Mouse (Mus musculus): ENCODE results near the gene AL607142.1.
A peak's percentile ranks its signal among the peaks of the same experiment; 100 is the strongest.

Gene AL607142.1

GRCm38 (mm10) chr4:120064696-120065095, at the start of gene AL607142.1:
AL607142.1 (plus strand) TSS chr4:120064996.
- DNase-seq = no peak

- peak; percentile 72 for DNase-seq
Measured at GRCm38 (mm10) chr4:120018426-120018825, 46.4 kb upstream of the AL607142.1 start.

- DNase-seq = no peak
Measured at GRCm38 (mm10) chr4:120022392-120022791, 42.4 kb upstream of the AL607142.1 start.

DNA sequence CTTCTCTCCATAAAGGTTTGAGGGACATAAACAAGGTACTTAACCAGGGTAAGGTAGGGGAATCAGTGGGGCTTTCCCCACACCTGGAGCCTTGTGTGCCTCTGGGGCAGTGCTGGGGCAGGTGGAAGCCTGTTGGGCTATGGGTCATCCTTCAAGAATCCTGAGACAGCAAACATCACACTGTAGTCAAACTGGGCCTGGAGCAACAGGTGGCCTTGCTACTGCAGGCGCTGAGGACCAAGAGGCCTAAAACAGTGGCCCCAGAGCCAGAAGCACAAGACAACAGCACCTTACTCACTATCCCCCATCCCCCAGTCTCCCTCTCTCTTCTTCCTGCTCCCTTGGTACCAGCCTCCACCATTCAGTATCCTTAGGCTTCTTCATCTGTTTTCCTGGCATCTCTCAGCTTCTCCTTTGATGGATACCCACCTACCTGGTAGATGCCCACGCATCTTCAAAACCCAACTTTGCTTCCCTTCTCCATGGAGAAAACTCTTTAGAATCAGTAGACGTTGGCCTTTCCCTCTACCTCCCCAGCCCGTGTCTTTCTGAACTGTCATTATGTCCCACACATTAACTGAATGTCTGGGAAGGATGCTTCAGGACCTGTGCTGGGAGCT, 41.5 kb upstream of the AL607142.1 start:
- DNase-seq = no peak

GRCm38 (mm10) chr4:120024071-120024470, 40.7 kb upstream of the AL607142.1 start:
- DNase-seq = peak; percentile 64

DNA sequence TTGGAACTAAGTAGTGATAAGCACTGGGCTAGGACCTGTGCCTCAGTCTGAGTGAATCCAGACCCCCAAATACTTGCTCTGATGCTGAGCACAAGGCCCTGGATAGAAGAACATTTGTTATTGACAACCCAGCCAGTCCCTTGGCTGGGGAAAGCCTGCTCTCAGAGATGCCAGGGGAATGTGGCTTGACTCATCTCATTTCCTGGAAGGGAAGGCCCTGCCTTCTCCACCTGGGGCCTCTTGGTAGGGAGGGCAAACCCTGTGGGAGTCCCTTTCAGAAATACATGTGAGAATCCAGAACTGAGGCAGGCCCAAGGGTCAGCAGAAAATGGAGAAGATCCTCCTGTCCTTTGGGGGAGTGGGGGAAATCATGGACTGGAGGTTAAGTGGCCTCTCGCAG, 37.1 kb upstream of the AL607142.1 start:
- no peak for DNase-seq

DNA sequence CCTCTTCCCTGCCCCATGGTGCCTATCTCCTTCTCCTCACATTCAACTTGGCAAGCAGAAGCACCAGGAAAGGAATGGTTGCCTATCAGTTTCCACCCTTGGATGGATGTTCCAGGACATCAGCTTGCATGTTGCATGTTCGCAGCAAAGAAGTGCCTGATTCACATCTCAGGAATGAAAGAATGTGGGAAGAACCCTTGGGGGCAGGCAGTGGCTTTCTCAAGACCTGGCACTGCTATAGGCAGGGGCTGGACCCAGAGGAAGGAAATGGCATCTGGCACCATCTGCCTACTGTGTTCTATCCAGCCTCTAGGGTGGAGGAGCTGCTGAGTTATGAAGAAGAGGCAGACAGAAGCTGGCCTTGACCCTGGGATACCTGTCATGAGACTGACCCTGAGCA, 34.9 kb upstream of the AL607142.1 start:
- DNase-seq = no peak

GRCm38 (mm10) chr4:120032320-120032983, 32.3 kb upstream of the AL607142.1 start:
- DNase-seq = peak; percentile 53

- DNase-seq = peak; percentile 70
Measured at GRCm38 (mm10) chr4:120032984-120033355, 31.8 kb upstream of the AL607142.1 start.

DNA sequence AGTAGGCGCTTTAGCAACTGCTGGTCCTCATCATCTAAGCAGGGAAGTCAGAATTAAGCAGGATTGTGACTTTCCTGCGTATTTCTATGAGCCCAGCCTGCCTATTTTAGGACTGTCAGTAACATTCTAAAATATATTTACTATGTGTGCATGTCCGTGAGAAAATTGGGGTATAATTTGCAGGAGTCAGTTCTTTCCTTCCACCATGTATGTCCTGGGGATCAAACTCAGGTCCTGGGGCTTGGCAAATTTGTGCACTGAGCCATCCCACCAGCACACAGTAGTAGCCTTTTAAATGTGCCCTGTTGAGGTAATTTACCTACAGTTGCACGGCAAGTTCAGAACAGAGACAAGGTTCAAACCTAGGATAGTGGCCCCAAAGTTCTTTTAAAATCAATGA, 28.5 kb upstream of the AL607142.1 start:
- no peak for DNase-seq

GRCm38 (mm10) chr4:120037007-120037406, 27.8 kb upstream of the AL607142.1 start:
- DNase-seq = no peak

DNA sequence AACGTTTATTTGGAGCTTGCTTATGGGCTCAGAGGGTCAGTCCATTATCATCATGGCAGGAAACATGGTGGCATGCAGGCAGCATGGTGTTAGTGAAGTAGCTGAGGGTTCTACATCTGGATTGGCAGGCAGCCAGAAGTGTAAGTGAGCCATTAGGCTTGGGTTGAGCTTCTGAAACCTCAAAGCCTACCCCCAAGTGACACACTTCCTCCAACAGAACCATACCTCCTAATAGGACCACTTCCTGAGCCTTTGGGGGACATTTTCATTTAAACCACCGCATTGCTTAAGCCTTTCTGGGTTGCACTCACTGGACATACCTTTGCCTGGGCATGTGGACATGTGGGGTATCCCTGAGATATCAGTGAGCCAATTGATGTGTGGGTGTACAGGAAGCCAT, 23.3 kb upstream of the AL607142.1 start:
- DNase-seq = no peak

DNA sequence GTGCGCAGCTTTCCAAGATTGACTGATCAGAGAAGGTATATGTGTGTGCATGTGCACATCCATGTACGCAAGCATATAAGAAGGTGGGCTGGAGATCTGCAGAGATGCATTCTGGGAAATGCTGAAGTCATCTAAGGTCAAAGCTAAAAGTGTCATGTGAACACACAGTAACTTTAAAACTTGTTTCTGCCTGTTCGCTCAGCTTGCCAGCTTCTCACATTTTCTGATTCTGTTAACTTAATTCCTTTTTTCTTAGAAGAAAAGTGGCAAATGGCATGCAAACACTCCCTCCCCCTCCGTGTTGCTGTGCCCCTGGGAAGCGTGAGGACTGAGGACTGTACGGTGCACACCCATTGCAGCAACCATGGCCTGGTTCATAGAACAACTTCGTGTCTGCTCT, 22.3 kb upstream of the AL607142.1 start:
- no peak for DNase-seq

GRCm38 (mm10) chr4:120044612-120045011, 20.2 kb upstream of the AL607142.1 start:
- DNase-seq = no peak

DNA sequence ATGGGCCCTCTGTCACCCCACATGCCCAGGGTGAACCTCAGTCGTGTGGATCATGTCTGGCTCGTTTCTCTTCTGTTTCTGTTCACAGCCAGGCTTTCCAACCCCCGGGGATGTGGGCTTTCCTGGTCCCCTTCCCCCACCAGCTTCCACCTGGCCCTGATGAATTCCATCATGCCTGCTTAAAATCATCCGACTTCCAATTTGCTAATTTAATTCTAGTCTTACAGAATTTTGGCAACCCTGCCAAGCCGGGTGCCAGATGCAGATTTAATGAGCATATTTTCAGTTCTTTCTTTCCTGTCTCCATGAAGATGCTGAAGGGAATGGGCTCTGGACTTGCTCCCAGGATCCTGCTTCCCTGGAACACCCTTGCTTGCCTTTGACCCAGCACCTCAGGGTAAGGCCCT, 19.7 kb upstream of the AL607142.1 start:
- DNase-seq = peak; percentile 74

DNA sequence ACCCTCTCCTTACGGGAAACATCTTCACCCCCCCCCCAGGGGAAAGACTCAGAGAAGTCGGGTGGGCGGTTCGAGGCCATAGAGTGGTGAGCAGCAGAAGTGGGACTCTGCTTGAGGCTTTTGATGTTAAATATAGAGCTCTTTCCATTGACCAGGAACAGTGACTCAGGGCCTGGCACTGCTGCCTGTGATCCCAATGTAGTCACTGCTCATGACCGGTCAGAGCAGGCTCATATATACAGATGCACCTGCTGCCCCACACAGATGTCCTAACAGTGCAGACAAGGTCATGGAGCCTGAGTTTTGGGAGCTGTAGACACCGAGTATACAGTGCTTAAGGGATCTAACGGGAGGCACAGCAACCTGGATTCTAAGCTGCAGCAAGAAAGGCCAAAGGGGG, 18.9 kb upstream of the AL607142.1 start:
- DNase-seq = no peak

DNA sequence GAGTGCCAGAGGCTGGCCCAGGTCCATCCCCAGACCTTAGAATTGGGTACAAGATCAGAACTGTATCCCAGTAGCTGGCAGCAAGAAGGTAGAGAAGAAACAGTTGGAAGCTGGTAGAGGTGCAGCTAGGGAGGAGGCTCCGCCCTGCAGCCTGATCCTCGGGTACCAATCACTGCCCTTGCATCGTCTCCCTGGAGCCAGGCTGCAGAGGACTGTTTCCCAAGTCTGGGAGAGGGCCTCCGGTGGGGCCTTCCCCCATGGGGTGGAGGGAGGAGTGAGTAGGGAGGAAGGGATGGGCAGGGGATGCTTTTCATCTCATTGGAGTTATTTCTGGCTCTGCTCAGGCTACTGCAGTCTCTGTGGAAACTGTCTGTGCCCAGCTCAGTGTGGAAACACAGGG, 17.7 kb upstream of the AL607142.1 start:
- no peak for DNase-seq

- DNase-seq = no peak
Measured at GRCm38 (mm10) chr4:120048274-120048673, 16.5 kb upstream of the AL607142.1 start.

DNA sequence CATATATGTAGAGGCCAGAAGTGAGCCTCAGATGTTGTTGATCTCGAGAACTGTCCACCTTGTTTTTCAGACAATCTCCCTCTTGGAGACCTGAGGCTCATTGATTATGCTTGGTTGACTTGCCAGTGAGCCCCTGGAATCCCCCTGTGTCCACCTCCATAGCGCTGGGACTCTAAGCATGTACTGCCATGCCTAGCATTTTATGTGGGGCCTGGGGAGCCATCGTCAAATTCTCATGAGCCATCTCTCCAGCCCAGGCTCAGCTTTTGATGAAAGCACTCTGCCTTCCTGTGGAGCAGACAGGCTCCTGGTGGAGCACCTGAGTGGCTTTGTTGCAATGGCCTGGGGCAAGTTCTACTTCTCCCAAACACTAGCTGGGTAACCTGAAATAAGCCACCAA, 14.9 kb upstream of the AL607142.1 start:
- no peak for DNase-seq

GRCm38 (mm10) chr4:120052481-120052880, 12.3 kb upstream of the AL607142.1 start:
- no peak for DNase-seq

- DNase-seq = no peak
Measured at GRCm38 (mm10) chr4:120053026-120054005, 11.5 kb upstream of the AL607142.1 start.

DNA sequence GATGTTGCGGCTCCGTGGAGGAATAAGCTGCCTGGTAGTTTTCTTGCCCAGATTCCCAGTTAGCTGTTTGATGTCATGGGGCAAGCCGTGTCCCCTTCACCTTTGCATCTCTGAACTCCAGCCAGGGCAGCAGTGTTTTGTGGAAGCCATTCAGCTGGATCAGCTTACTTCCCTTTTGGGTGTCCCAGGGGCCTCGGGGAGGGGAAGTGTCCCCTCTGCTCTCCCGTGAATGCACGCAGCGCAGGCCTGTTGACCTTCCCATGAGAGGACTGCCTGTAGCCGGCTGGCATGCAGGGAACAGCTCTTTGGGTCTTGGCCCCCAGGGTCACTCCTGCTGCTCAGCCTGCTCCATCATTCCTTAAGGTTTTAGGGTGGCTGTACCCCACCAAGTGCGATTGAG, 10.7 kb upstream of the AL607142.1 start:
- no peak for DNase-seq

DNA sequence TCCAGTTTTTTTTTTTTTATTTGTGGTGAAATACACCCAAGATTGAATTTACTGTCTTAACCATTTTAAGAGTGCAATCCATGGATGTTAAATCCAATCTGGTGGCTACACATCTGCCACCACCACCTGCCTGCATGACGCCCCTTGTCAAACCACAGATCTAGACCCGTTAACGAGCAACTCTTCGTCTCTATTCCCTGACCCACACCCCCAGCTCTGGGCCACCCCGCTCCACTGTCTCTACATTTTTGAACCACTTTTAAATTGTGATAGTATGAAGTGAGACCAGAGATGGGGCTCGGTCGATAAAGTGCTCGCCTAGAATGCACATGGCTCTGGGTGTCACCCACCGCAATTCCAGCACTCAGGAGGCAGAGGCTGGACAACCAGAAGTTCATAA, 8.3 kb upstream of the AL607142.1 start:
- no peak for DNase-seq

DNA sequence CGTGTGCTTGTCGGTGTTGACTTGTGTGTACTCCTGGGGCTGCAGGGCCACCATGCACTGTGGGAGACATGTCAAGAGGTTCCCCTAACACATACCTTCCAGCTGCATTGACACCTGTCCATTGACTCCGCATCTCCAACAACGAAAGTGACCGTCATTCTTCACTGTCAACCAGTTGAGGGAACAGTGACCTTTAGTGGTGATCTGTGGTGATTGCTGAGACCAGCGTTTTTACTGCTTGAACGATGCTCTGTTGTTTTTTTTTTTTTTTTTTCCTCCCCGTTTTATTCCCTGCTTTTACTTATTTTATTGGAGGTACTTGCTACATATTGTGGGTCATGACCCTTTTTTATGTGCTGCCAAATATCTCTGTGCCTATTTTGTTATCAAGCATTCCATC, 7.3 kb upstream of the AL607142.1 start:
- no peak for DNase-seq
